27 mouse cellular contexts compared by ENCODE assay signal in genomic region chr13:64917191-64917590, GRCm38 (mm10). TPM values are rescaled to one million over a fixed set of nuclear protein-coding genes. Genes with fewer than 3 reads are reported as not detected.
DNase-seq lines count a peak whose midpoint lies in the region; TF ChIP-seq lines count a peak whose summit lies in the region.
"Had no signal": no experiment of that assay in that cellular context is flagged by ENCODE, and none has a peak within 500 bp of the region (broad histone marks: within the 10 kb centered on the region; RNA-seq: fewer than 3 reads in every experiment).

Gene Spata31, plus strand, starts transcription at chr13:64917406.

- TF ChIP-seq CTCF in testis, adult 2 months (IDR thresholded peaks at IDR 0.05; ENCODE audit: control insufficient read depth, insufficient read depth, insufficient replicate concordance, low read depth, low read length): no peak

- H3K27ac ChIP-seq in testis, adult 2 months (ENCODE audit: control insufficient read depth, insufficient read depth, low read depth, low read length): no peak within 1 kb of the TSS
- H3K27ac ChIP-seq: embryonic facial prominence, embryonic 13.5 days; embryonic facial prominence, embryonic 15.5 days; forebrain, embryonic 10.5 days; forebrain, embryonic 12.5 days had no signal

- H3K36me3 ChIP-seq in testis, adult 2 months (ENCODE audit: control insufficient read depth, insufficient read depth, low read length): no peaks in the 10 kb centered on the region
- H3K36me3 ChIP-seq: embryonic facial prominence, embryonic 13.5 days; embryonic facial prominence, embryonic 15.5 days; forebrain, embryonic 10.5 days; forebrain, embryonic 12.5 days; G1E had no signal

- H3K4me3 ChIP-seq in testis, adult 2 months (ENCODE audit: control insufficient read depth, low read depth, low read length): peak within 1 kb of the TSS; percentile 85
- H3K4me3 ChIP-seq: embryonic facial prominence, embryonic 13.5 days; embryonic facial prominence, embryonic 15.5 days; erythroblast, embryonic 14.5 days; forebrain, embryonic 10.5 days; forebrain, embryonic 12.5 days had no signal

- TF ChIP-seq POLR2A in testis, adult 2 months (IDR thresholded peaks at IDR 0.05; ENCODE audit: control insufficient read depth, low read depth, low read length): peak; percentile 27; the same call in 1 of the 2 replicates

- DNase-seq in testis, postnatal 14 days (ENCODE audit: low spot score): no peak
- DNase-seq in R1 (ENCODE audit: low read depth, low spot score): peak; percentile 42
- DNase-seq in urinary bladder, postnatal 4 days (ENCODE audit: low spot score in 2 of 2): no peak
- DNase-seq in frontal cortex, postnatal 36 days (ENCODE audit: low spot score in 2 of 2): no peak
- DNase-seq: adrenal gland, adult 8-10 months; adrenal gland, postnatal 14 days; adrenal gland, postnatal 36 days; cerebellum, adult 11-12 months; cerebellum, adult 8-10 months; cerebellum, adult 9-11 months; cerebellum, postnatal 14 days; cerebellum, postnatal 36 days; embryo, embryonic 11 days had no signal

- H3K4me1 ChIP-seq in testis, adult 2 months (ENCODE audit: control insufficient read depth, insufficient read depth, low read length): no peaks in the 10 kb centered on the region
- H3K4me1 ChIP-seq: embryonic facial prominence, embryonic 13.5 days; embryonic facial prominence, embryonic 15.5 days; forebrain, embryonic 10.5 days; forebrain, embryonic 12.5 days had no signal

- H3K27me3 ChIP-seq in testis, adult 2 months (ENCODE audit: control insufficient read depth, insufficient read depth, low read length): no peaks in the 10 kb centered on the region
- H3K27me3 ChIP-seq: embryonic facial prominence, embryonic 13.5 days; embryonic facial prominence, embryonic 15.5 days; forebrain, embryonic 12.5 days; Patski had no signal

RNA-seq across cellular contexts. Expression of gene Spata31, which starts in this region (rescaled TPM):
- polyA plus RNA-seq in testis, adult 2 months (2012; rRNA removed): 64.5 and 89.0 TPM in 2 replicates
- polyA plus RNA-seq: activated CD4-positive, CD25-positive, alpha-beta regulatory T cell, adult 4 months; C2C12; embryonic facial prominence, embryonic 11.5 days; embryonic facial prominence, embryonic 13.5 days; embryonic facial prominence, embryonic 15.5 days; erythroblast, embryonic 14.5 days; forebrain, embryonic 10.5 days; forebrain, embryonic 12.5 days; forebrain, embryonic 14.5 days; forebrain, embryonic 16.5 days; frontal cortex, adult 2 months; G1E; Patski had no signal
